Mouse (Mus musculus) limb, embryonic 10.5 days (tissue): ENCODE results near the gene 1700010B08Rik. TPM values are rescaled to one million over a fixed set of nuclear protein-coding genes. Genes with fewer than 3 reads are reported as not detected.
"Not testable (repeated sequence)": the region's sequence is repeated elsewhere in the genome, so short reads cannot be mapped to it uniquely, and the experiment has no call there.

Experiments
- DNase-seq: peaks from one replicate; pipeline ENCODE4 v3.0.0-alpha.2; 2017; ENCODE audit warnings: low spot score
- H3K27ac ChIP-seq: fragments of 300-500 bp; sonication (generic); 2 replicates; pipeline ENCODE4 v1.5.1; 2016; ENCODE audit warnings: mild to moderate bottlenecking
- H3K27me3 ChIP-seq: fragments of 300-500 bp; sonication (generic); 2 replicates; pipeline ENCODE4 v1.6.1; 2016; ENCODE audit warnings: low read depth, mild to moderate bottlenecking; ENCODE audit not compliant: poor library complexity, severe bottlenecking
- H3K36me3 ChIP-seq: fragments of 300-500 bp; sonication (generic); 2 replicates; pipeline ENCODE4 v1.6.1; 2016; ENCODE audit warnings: mild to moderate bottlenecking, moderate library complexity
- H3K4me1 ChIP-seq: fragments of 300-500 bp; sonication (generic); 2 replicates; pipeline ENCODE4 v1.6.1; 2016
- H3K4me3 ChIP-seq: fragments of 300-500 bp; sonication (generic); 2 replicates; pipeline ENCODE4 v1.5.1; 2016; ENCODE audit warnings: mild to moderate bottlenecking, moderate library complexity
- H3K9me3 ChIP-seq: fragments of 300-500 bp; sonication (generic); replicated peaks from 2 replicates; pipeline ENCODE4 v1.6.1; 2016; ENCODE audit warnings: mild to moderate bottlenecking
- WGBS: fragments of 180-500 bp; shearing (Covaris S2); methylation state at CpG from one replicate; pipeline ENCODE4 v1.1.7; 2016; 5-methylcytosine and 5-hydroxymethylcytosine counted together
- polyA plus RNA-seq: library from polyadenylated mRNA; unstranded; fragments of >200 nt; fragmentation: Nextera tagmentation; extraction: Ambion mirVana; gene quantifications from 2 replicates; pipeline ENCODE4 v1.2.1, GENCODE M21; 2016

1700010B08Rik gene
- polyA plus RNA-seq, 1 experiment from 2014 or later = not detected

DNA sequence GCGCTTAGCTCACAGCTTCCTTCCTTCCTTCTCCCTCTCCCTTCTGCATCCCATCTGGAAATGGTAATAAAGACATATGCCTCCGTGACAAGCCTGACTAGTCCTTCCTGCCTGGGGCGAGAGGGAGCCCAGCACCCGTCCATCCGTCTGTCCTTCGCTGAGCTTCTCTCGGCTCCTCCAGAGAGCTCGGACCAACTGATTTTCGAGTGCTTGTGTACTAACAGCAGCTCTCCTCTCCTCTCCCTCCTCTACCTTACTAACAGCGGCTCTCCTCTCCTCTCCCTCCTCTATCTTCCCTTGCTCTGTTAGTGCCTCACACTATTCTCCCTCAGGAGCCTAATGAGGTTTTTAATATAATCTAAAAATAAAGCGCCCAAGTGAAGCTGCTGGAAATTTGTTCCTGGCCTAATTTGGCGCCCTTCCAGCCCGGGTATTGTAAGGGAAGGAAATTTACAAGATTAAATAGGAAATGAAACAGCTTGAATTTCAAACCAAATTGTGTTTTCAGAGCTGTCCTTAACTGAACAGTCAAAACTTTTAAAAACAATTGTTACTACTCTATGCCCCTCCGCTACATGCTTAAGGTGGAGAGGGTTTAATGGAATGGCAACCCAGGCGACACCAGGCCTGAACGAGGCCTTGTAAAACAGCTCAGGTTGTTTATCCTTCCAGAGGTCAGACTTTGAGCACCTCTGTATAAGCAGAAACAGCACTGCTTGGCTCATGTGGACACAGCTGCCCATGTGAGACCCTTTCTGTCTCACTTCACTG is 16.9 kb upstream of the 1700010B08Rik start:
- Histone ChIP-seq H3K9me3 (no peaks in the 10 kb centered on the region), H3K36me3 (peaks cover 84% of the 10 kb centered on the region), H3K4me3 (no peak overlapping the region), H3K27me3 (no peaks in the 10 kb centered on the region), H3K27ac (peak overlapping the region; percentile 46; the same call in 1 of the 2 replicates), H3K4me1 (peaks cover 22% of the 10 kb centered on the region)
- 53% methylated on average over 16 of the region's 16 CpGs for WGBS
- no peak for DNase-seq

DNA sequence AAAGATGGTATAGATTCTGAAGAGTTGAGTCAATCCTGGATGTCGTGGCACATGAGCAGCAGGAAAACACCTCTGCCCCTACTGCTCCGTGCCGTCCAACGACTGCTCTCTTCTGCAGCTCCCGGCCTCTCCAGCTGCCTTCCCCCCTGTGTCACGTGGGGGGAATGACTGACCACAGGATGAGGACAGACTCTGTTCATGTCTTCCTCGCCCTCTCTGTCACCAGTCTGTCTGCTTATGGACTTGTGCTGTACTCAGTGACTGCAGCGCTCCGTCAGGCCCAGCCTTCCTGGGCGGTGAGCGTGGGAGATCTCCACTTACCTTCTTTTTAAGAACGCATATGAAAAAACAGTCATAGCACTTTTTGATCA is 16.4 kb upstream of the 1700010B08Rik start:
- WGBS = 81% methylated on average over 12 of the region's 12 CpGs

DNA sequence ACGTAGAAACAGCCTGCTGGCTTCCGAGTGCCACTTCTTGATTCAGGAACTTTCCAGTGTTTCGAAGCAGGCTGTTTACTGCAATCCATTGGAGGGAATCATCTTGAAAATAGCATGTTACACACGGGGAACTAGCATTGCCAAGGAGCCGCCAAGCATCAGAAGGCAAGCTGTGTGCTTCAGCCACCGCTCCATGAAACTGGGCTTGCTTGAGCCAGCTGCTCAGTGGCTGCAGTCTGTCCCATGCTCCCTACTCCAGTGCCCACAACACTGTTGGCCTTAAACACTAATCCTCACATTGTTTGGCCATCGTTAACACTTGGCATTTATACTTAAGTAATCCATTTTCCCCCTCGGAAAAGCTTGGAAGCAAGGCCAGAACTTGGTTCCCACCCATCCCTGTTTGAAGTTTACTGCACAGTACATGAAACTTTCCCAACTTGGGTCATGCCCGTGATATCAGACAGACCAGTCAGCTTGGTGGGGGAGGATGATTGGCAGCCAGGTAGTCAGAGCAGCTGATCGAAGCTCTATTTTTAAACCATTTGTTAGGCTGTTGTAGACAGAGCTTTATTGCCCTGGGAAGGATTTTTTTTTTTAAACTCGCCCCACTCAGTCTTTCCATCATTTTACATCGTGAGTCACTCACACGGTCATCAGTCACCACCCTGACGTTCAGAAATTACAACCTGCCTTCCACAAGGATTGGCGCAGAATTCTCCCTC is 13.2 kb upstream of the 1700010B08Rik start:
- peaks cover 57% of the 10 kb centered on the region for H3K36me3 ChIP-seq
- no peaks in the 10 kb centered on the region for H3K27me3 ChIP-seq
- H3K4me1 ChIP-seq = peaks cover 38% of the 10 kb centered on the region
- no peak overlapping the region for H3K27ac ChIP-seq
- H3K4me3 ChIP-seq = no peak overlapping the region
- 90% methylated on average over 15 of the region's 15 CpGs for WGBS
- DNase-seq = no peak
- H3K9me3 ChIP-seq = no peaks in the 10 kb centered on the region

More for the DNA sequence above, 16.4 kb upstream of the 1700010B08Rik start:
- Histone ChIP-seq H3K4me1 (peaks cover 22% of the 10 kb centered on the region), H3K27me3 (no peaks in the 10 kb centered on the region), H3K27ac (no peak overlapping the region), H3K9me3 (no peaks in the 10 kb centered on the region), H3K36me3 (peaks cover 80% of the 10 kb centered on the region), H3K4me3 (no peak overlapping the region)
- no peak for DNase-seq

DNA sequence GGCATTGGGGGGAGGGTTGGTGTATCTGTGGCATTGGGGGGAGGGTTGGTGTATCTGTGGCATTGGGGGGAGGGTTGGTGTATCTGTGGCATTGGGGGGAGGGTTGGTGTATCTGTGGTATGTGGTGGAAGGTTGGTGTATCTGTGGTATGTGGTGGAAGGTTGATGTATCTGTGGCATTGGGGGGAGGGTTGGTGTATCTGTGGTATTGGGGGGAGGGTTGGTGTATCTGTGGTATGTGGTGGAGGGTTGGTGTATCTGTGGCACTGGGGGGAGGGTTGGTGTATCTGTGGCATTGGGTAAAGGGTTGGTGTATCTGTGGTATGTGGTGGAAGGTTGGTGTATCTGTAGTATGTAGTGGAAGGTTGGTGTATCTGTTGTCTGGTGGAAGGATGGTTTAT is 11.6 kb upstream of the 1700010B08Rik start:
- H3K4me3 ChIP-seq, H3K27me3 ChIP-seq, H3K27ac ChIP-seq, DNase-seq, H3K9me3 ChIP-seq: not testable (repeated sequence)
- H3K4me1 ChIP-seq = peaks cover 32% of the 10 kb centered on the region
- peaks cover 45% of the 10 kb centered on the region for H3K36me3 ChIP-seq

DNA sequence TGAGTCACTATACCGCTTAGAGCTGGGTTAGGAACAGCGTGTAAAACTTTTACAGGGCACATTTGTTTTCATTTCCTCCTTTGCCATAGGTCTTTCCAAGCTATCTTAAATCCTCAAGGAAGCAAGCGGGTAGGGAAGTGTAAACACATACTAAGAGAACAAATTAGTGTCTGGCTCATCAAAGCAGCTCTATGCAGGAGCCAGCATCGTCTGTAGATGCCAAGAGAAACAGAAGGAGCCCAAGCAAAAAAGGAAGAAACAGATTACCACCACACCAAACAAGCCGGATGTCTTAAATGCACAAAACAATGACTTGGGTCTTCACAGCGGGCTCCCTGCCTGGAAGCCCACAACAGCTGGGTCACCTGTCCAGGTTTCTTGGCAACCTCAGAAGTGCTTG is 9.0 kb upstream of the 1700010B08Rik start:
- H3K4me3 ChIP-seq = no peak overlapping the region
- no peak for DNase-seq
- no peaks in the 10 kb centered on the region for H3K27me3 ChIP-seq
- H3K4me1 ChIP-seq = peaks cover 37% of the 10 kb centered on the region
- H3K27ac ChIP-seq = no peak overlapping the region
- no peaks in the 10 kb centered on the region for H3K9me3 ChIP-seq
- WGBS = 79% methylated on average over 6 of the region's 6 CpGs
- H3K36me3 ChIP-seq = peaks cover 21% of the 10 kb centered on the region

DNA sequence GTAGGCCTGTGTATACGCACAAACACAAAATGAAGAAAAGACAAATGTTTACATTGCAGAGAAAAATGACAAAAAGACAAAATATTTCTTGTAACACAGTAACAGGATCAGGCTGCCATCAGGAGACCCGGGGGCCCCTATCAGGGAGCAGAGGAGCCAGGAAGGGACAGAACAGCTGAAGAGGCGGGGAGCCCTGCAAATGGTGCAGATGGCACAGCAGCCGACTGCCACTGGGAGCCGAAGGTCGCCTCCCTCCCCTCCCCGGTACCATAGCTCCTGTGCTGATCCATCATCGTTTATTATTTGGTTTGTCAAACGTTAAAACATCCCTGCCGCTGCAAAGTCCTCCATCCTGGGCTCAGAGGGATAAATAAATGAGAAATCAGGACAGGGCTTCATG is 6.6 kb upstream of the 1700010B08Rik start:
- H3K4me3 ChIP-seq = no peak overlapping the region
- WGBS = 55% methylated on average over 10 of the region's 10 CpGs
- no peak overlapping the region; the same call in 1 of the 2 replicates for H3K27ac ChIP-seq

DNA sequence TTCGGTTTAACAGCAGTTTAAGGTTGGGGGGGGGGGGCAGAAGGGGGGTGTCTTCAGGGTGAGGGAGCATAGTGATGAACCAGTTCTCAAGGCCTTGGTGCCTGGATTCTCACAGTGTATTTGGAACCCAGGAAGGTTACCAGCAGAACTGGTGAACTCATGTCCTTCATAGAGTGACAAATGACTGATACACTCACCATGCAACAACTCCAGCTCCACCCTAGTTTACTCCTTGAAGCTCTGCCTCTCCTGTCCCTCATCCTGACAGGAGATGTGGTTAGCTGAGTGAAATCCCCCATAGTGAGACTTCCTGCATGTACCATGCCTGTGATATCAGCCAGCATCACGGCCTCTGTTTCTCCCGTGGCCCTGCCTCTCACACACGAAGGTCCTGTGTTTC is 6.0 kb upstream of the 1700010B08Rik start:
- no peak for DNase-seq
- no peak overlapping the region for H3K27ac ChIP-seq
- peaks cover 37% of the 10 kb centered on the region for H3K4me1 ChIP-seq
- no peaks in the 10 kb centered on the region for H3K9me3 ChIP-seq
- WGBS = 83% methylated on average over 4 of the region's 4 CpGs
- no peak overlapping the region for H3K4me3 ChIP-seq
- no peaks in the 10 kb centered on the region for H3K27me3 ChIP-seq
- peaks cover 6% of the 10 kb centered on the region; the same call in 1 of the 2 replicates for H3K36me3 ChIP-seq

More for the DNA sequence above, 6.6 kb upstream of the 1700010B08Rik start:
- no peak for DNase-seq
- Histone ChIP-seq H3K9me3 (no peaks in the 10 kb centered on the region), H3K36me3 (peaks cover 10% of the 10 kb centered on the region; the same call in 1 of the 2 replicates), H3K4me1 (peaks cover 37% of the 10 kb centered on the region), H3K27me3 (no peaks in the 10 kb centered on the region)

DNA sequence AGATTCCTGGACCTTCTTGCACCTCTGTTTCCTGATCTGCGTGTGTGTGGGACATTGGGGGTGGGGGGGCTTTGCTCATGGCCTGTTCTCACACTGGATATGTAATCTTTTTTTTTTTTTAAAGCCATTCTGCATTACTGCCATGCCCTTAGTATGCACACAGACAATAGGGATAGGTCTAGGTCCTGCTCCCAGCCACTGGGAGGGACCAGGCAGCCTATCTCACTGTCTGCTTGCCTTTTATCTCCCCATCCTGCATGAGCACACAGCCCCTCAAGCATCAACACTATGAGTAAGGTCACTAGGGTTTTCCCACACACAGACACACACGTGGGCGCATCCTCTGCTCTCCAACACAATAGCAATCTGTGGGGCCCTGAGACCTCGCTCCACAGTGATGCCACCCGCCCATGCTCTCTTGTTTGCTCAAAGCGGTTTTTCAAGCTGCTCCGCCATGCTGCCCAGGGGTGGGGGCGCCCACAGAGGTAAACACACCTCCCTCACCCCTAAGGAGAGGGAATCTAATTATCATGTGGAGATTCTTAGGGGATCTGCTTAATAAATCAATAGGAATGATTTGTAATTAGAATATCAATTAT is 4.5 kb upstream of the 1700010B08Rik start:
- DNase-seq = no peak
- no peaks in the 10 kb centered on the region for H3K36me3 ChIP-seq
- no peak overlapping the region for H3K4me3 ChIP-seq
- no peak overlapping the region for H3K27ac ChIP-seq
- no peaks in the 10 kb centered on the region for H3K9me3 ChIP-seq
- H3K4me1 ChIP-seq = peaks cover 37% of the 10 kb centered on the region
- H3K27me3 ChIP-seq = no peaks in the 10 kb centered on the region
- 81% methylated on average over 8 of the region's 8 CpGs for WGBS

DNA sequence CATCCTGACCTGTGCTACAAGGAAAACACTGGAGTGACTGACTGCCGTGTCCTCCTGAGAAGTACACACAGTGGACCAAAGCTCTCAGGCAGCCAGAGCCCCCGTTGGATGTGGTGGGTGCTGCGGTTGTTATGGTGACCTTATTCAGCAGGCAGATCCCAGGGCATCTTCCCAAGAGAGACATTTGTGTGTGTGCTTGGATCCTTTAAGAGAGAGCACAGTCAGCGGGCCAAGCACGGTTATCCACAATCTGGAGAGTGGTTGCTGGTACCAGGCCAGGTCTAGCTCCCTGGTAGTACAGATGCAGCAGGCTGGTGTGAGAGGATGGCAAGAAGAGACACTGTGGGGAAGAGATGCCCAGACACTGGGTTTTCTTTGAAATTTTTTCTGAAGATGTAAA is 2.2 kb upstream of the 1700010B08Rik start:
- no peaks in the 10 kb centered on the region for H3K36me3 ChIP-seq
- WGBS = 90% methylated on average over 5 of the region's 5 CpGs
- peaks cover 19% of the 10 kb centered on the region for H3K4me1 ChIP-seq
- no peak overlapping the region for H3K27ac ChIP-seq
- DNase-seq = no peak
- H3K4me3 ChIP-seq = no peak overlapping the region
- H3K9me3 ChIP-seq = no peaks in the 10 kb centered on the region
- no peaks in the 10 kb centered on the region for H3K27me3 ChIP-seq

DNA sequence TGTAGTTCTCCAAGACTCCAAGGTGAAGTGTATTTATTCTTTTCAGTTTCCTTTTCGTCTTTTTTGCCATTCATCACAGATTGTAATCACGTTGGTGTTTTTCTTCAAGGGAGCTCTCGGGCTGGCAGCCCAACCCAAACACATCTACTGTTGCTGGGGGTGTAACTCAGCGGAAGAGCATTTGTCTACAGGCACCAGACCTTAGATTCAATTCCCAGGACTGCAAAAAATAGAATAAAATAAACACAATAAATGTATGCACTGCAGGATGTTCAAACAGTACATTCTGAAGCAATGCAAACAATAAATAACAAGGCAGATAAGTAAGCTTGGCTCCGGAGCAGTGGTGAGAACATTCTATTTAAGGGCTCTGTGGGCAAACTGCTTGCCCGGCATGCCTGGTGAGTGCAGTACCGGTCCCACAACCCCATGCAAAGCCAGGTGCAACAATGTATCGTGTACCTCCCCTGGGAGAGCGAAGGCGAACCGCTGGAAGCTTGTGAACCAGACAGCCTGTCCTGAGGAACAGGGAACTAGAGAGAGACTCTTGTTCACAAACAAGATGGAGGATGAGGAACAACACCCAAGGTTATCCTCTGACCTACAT is 3.1 kb downstream of the 1700010B08Rik start:
- Histone ChIP-seq H3K27ac (no peak overlapping the region), H3K9me3 (no peaks in the 10 kb centered on the region), H3K4me3 (no peak overlapping the region), H3K36me3 (no peaks in the 10 kb centered on the region), H3K4me1 (peaks cover 16% of the 10 kb centered on the region), H3K27me3 (no peaks in the 10 kb centered on the region)
- DNase-seq = no peak
- WGBS = 86% methylated on average over 11 of the region's 11 CpGs

DNA sequence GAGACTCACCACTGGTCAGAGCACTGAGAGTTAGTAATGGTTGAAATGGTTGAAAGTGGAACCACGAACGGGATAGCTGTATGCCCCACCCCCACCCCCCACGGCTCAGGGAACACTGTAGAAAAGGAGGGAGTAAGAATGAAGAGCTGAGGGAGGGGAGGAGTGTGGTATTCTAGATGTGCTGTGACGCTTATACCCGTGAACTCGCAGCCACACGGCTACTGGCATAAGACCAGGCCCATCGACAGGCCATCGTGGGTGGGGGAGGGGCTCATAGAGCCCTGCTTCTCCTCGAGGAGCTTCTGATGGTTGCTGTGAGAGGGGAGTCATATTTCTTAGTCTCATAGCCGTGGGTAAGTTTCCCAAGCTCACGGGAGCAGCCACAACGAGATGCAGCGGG is 5.2 kb downstream of the 1700010B08Rik start:
- 46% methylated on average over 14 of the region's 14 CpGs for WGBS

DNA sequence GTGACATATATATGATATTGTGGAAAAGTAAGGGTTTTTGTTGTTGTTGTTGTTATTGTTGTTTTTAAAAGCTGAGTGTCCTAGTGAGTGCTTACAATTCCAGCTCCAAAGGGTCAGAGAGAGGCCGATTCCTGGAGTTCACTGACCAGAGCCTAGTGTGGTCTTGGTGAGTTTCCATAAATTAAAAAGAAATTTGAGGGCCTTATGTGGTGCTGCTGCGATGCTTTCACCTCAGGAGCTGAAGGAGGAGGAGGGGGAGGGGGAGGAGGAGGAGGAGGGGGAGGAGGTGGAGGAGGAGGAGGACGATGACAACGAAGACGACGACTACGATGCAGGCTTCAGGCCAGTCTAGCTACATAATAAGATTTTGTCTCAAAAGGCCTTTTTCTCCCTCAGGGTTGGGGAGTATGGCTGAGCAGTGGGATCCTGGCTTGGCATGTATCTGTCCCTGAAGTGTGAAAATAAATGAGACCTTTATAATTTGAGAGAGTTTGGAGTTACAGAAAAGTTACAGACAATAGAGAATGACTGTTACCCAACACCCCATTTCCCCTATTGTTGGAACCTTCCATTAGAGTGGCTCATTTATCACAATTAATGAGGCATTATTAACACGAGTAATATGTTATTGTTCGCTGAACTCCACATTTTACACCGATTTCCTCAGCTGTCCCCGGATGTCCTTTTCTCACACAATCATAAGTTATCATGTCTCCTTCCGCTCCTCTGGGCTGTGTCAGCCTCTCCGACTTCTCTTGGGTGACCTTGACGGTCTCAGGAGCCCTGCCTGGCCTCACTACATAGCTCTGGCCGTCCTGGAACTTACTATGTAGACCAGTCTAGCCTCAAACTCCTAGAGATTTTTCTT is 6.0 kb downstream of the 1700010B08Rik start:
- no peak overlapping the region for H3K4me3 ChIP-seq
- WGBS = 83% methylated on average over 15 of the region's 15 CpGs
- H3K4me1 ChIP-seq = peaks cover 13% of the 10 kb centered on the region
- no peak for DNase-seq
- no peaks in the 10 kb centered on the region for H3K36me3 ChIP-seq
- H3K27me3 ChIP-seq = no peaks in the 10 kb centered on the region
- no peak overlapping the region; the same call in 1 of the 2 replicates for H3K27ac ChIP-seq
- H3K9me3 ChIP-seq = no peaks in the 10 kb centered on the region

More for the DNA sequence above, 5.2 kb downstream of the 1700010B08Rik start:
- H3K4me3 ChIP-seq = no peak overlapping the region
- H3K27ac ChIP-seq = peak overlapping the region; percentile 38
- no peaks in the 10 kb centered on the region for H3K36me3 ChIP-seq
- no peaks in the 10 kb centered on the region for H3K27me3 ChIP-seq
- DNase-seq = no peak
- H3K9me3 ChIP-seq = no peaks in the 10 kb centered on the region
- H3K4me1 ChIP-seq = peaks cover 15% of the 10 kb centered on the region
